9 mouse cellular contexts compared by ENCODE assay signal in genomic region chr2:152729636-152730020, GRCm38 (mm10). TPM values are rescaled to one million over a fixed set of nuclear protein-coding genes. Genes with fewer than 3 reads are reported as not detected.
DNase-seq lines count a peak whose midpoint lies in the region; ATAC-seq lines count a peak whose summit lies in the region.
"Had no signal": no experiment of that assay in that cellular context is flagged by ENCODE, and none has a peak within 500 bp of the region (broad histone marks: within the 10 kb centered on the region; RNA-seq: fewer than 3 reads in every experiment).

No protein-coding gene starts in this region.

- H3K4me3 ChIP-seq in heart, embryonic 11.5 days (ENCODE audit: low read depth, low read length): no peak overlapping the region
- H3K4me3 ChIP-seq in kidney, embryonic 15.5 days (replicated peaks): no peak overlapping the region

- H3K4me2 ChIP-seq in heart, embryonic 11.5 days: peak overlapping the region; percentile 16; the same call in 1 of the 2 replicates
- H3K4me2 ChIP-seq in kidney, embryonic 15.5 days: peak overlapping the region; percentile 10; the same call in 1 of the 2 replicates

- H3K4me1 ChIP-seq in heart, embryonic 11.5 days (ENCODE audit: control insufficient read depth, insufficient read depth, low read length): peaks cover 30% of the 10 kb centered on the region
- H3K4me1 ChIP-seq in kidney, embryonic 15.5 days: peaks cover 92% of the 10 kb centered on the region

- DNase-seq in urinary bladder, postnatal 14 days (ENCODE audit: low spot score): peak; percentile 72
- DNase-seq in urinary bladder, postnatal 25 days (ENCODE audit: low spot score): no peak
- peak; percentile 57 for DNase-seq in lung, postnatal 14 days
- peak; percentile 77 for DNase-seq in testis, postnatal 14 days (ENCODE audit: low spot score)
- no peak for DNase-seq in layer of hippocampus, postnatal 10 days (ENCODE audit: low spot score in 2 of 2)

- H3K9ac ChIP-seq in heart, embryonic 11.5 days (ENCODE audit: low read depth, low read length): no peak overlapping the region; the same call in 1 of the 2 replicates
- no peak overlapping the region for H3K9ac ChIP-seq in kidney, embryonic 15.5 days

- peak overlapping the region; percentile 87 for H3K27ac ChIP-seq in heart, embryonic 11.5 days (ENCODE audit: low read depth, low read length)
- H3K27ac ChIP-seq in kidney, embryonic 15.5 days: peak overlapping the region; percentile 87
- H3K27ac ChIP-seq: macrophage had no signal

- no peaks in the 10 kb centered on the region for H3K27me3 ChIP-seq in heart, embryonic 11.5 days (ENCODE audit: control insufficient read depth, insufficient read depth, low read length)
- H3K27me3 ChIP-seq in kidney, embryonic 15.5 days: no peaks in the 10 kb centered on the region

- no peaks in the 10 kb centered on the region for H3K9me3 ChIP-seq in heart, embryonic 11.5 days (replicated peaks; ENCODE audit: control insufficient read depth, low read length)
- no peaks in the 10 kb centered on the region for H3K9me3 ChIP-seq in kidney, embryonic 15.5 days (replicated peaks)

- peak; percentile 78 for ATAC-seq in heart, embryonic 11.5 days (replicated peaks; ENCODE audit: insufficient number of reproducible peaks, low FRiP score, low TSS enrichment)
- ATAC-seq in kidney, embryonic 15.5 days (replicated peaks; ENCODE audit: low FRiP score): peak; percentile 53
- ATAC-seq in CD4-positive, CD25-positive, alpha-beta regulatory T cell, adult 4 months: no peak

- no peaks in the 10 kb centered on the region for H3K36me3 ChIP-seq in heart, embryonic 11.5 days (ENCODE audit: control insufficient read depth, insufficient read depth, low read length)
- no peaks in the 10 kb centered on the region for H3K36me3 ChIP-seq in kidney, embryonic 15.5 days

- 19% methylated on average over 7 of the region's 7 CpGs for WGBS in heart, embryonic 11.5 days (ENCODE audit: insufficient replicate concordance)
- 24% methylated on average over 7 of the region's 7 CpGs for WGBS in kidney, embryonic 15.5 days

RNA-seq across cellular contexts. Expression of gene Id1, which starts 6.4 kb away (rescaled TPM):
- 95.3 and 98.1 TPM in 2 replicates for polyA plus RNA-seq in heart, embryonic 11.5 days (2014; fragmentation: Nextera tagmentation; extraction: Ambion mirVana)
- 133 and 143 TPM in 2 replicates for polyA plus RNA-seq in kidney, embryonic 15.5 days (2015; fragmentation: Nextera tagmentation; extraction: Ambion mirVana)
- under 1 TPM; 0.75 to 0.82 TPM for polyA plus RNA-seq in CD4-positive, CD25-positive, alpha-beta regulatory T cell, adult 4 months (2017; shearing (Covaris generic))
- 10 to 100 TPM; 29.0 to 31.2 TPM for total RNA-seq in layer of hippocampus, postnatal 10 days (2021)

RNA-seq across cellular contexts. Expression of gene Cox4i2, which starts 24.3 kb away (rescaled TPM):
- 22.4 and 22.5 TPM in 2 replicates for polyA plus RNA-seq in heart, embryonic 11.5 days (2014; fragmentation: Nextera tagmentation; extraction: Ambion mirVana)
- polyA plus RNA-seq in kidney, embryonic 15.5 days (2015; fragmentation: Nextera tagmentation; extraction: Ambion mirVana): 16.4 and 20.9 TPM in 2 replicates
- under 1 TPM in 1 of 2 experiments, not detected in 1; 0.46 TPM for polyA plus RNA-seq in CD4-positive, CD25-positive, alpha-beta regulatory T cell, adult 4 months (2017; shearing (Covaris generic))
- total RNA-seq in layer of hippocampus, postnatal 10 days (2021): 1 to 10 TPM; 2.1 to 2.5 TPM
- polyA plus RNA-seq: macrophage had no signal

RNA-seq across cellular contexts. Expression of gene Mcts2, which starts 42.8 kb away (rescaled TPM):
- polyA plus RNA-seq in heart, embryonic 11.5 days (2014; fragmentation: Nextera tagmentation; extraction: Ambion mirVana): 22.2 and 29.2 TPM in 2 replicates
- polyA plus RNA-seq in kidney, embryonic 15.5 days (2015; fragmentation: Nextera tagmentation; extraction: Ambion mirVana): 29.5 and 31.0 TPM in 2 replicates
- 1 to 10 TPM; 3.7 to 3.9 TPM for polyA plus RNA-seq in CD4-positive, CD25-positive, alpha-beta regulatory T cell, adult 4 months (2017; shearing (Covaris generic))
- total RNA-seq in layer of hippocampus, postnatal 10 days (2021): 10 to 100 TPM; 25.3 to 25.7 TPM

Comparison
In these comparisons a context has a peak if more than half of its experiments do, and no peak if none do; other contexts are left out.
1. DNase-seq: peak in urinary bladder, postnatal 14 days (single experiment), lung, postnatal 14 days (single experiment) and testis, postnatal 14 days (single experiment); none in urinary bladder, postnatal 25 days (single experiment) and layer of hippocampus, postnatal 10 days (0 of 2).
2. RNA of gene Id1, which starts 6.4 kb away (polyA plus RNA-seq): 133 to 143 TPM in kidney, embryonic 15.5 days and 95.3 to 98.1 TPM in heart, embryonic 11.5 days; 0.75 to 0.82 TPM in CD4-positive, CD25-positive, alpha-beta regulatory T cell, adult 4 months; every median in the first group is over 10 times any median in the second.
3. RNA of gene Cox4i2, which starts 24.3 kb away (polyA plus RNA-seq): 22.4 to 22.5 TPM in heart, embryonic 11.5 days and 16.4 to 20.9 TPM in kidney, embryonic 15.5 days; 0.46 TPM in CD4-positive, CD25-positive, alpha-beta regulatory T cell, adult 4 months; every median in the first group is over 10 times any median in the second.